Mouse (Mus musculus) liver, embryonic 14.5 days (tissue): Measurements from ENCODE around the gene Fgfr2. TPM values are rescaled to one million over a fixed set of nuclear protein-coding genes. Genes with fewer than 3 reads are reported as not detected.

Experiments used
- ATAC-seq: fragments of 200-750 bp; cut with Nextera tagmentation; 2 replicates; pipeline ENCODE4 v1.8.0; 2017; ENCODE audit warnings: moderate number of reproducible peaks, mild to moderate bottlenecking, moderate library complexity; ENCODE audit not compliant: insufficient read depth
- DNase-seq, 3 experiments: peaks; one replicate each; pipeline ENCODE4 v3.0.0-alpha.2; 2012 to 2013; ENCODE audit warnings: low read depth in 3 of 3, low spot score in 3 of 3
- H3K27ac ChIP-seq: fragments of 300-500 bp; sonication (generic); 2 replicates; pipeline ENCODE4 v1.5.1; 2014; ENCODE audit warnings: moderate library complexity, mild to moderate bottlenecking, control low read depth, inconsistent platforms
- H3K27me3 ChIP-seq: fragments of 300-500 bp; sonication (generic); 2 replicates; pipeline ENCODE4 v1.6.1; 2014; ENCODE audit warnings: mild to moderate bottlenecking, low read length, moderate library complexity; ENCODE audit not compliant: control insufficient read depth, insufficient read depth
- H3K36me3 ChIP-seq: fragments of 300-500 bp; sonication (generic); replicated peaks from 2 replicates; pipeline ENCODE4 v1.6.1; 2014; ENCODE audit warnings: low read depth; ENCODE audit not compliant: control insufficient read depth, insufficient read depth
- H3K4me1 ChIP-seq, 2 experiments: fragments of 200-500 bp in 1 of 2; fragments of 300-500 bp in 1 of 2; sonication (generic) in 1 of 2; replicated peaks; 2 replicates each; pipeline ENCODE4 v1.6.1; 2012 to 2014; ENCODE audit warnings: antibody characterized with exemption in 1 of 2, inconsistent platforms in 1 of 2, low read length in 1 of 2; ENCODE audit not compliant: control insufficient read depth in 2 of 2, insufficient read depth in 2 of 2
- H3K4me2 ChIP-seq: fragments of 300-500 bp; sonication (generic); 2 replicates; pipeline ENCODE4 v1.6.1; 2014; ENCODE audit warnings: low read depth, mild to moderate bottlenecking, control low read depth, moderate library complexity
- H3K4me3 ChIP-seq, 2 experiments: fragments of 200-500 bp in 1 of 2; fragments of 300-500 bp in 1 of 2; sonication (generic) in 1 of 2; 2 replicates each; pipeline ENCODE4 v1.5.1; 2012 to 2014; ENCODE audit warnings: low read depth in 2 of 2, low read length in 2 of 2, mild to moderate bottlenecking in 2 of 2, control low read depth in 1 of 2, inconsistent platforms in 1 of 2, moderate library complexity in 1 of 2; ENCODE audit not compliant: insufficient read depth in 1 of 2
- H3K9ac ChIP-seq: fragments of 300-500 bp; sonication (generic); replicated peaks from 2 replicates; pipeline ENCODE4 v1.6.1; 2014; ENCODE audit warnings: mild to moderate bottlenecking, control low read depth, moderate library complexity
- H3K9me3 ChIP-seq: fragments of 300-500 bp; sonication (generic); 2 replicates; pipeline ENCODE4 v1.6.1; 2016; ENCODE audit warnings: low read length, mixed read lengths; ENCODE audit not compliant: control insufficient read depth
- CTCF ChIP-seq: IDR thresholded peaks from 2 replicates; pipeline ENCODE4 v1.5.1; 2016; ENCODE audit warnings: antibody characterized with exemption, low read depth, control low read depth
- EP300 ChIP-seq: IDR thresholded peaks from 2 replicates; pipeline ENCODE4 v1.6.1; 2016; ENCODE audit warnings: antibody characterized with exemption, low read depth
- WGBS: fragments of 180-500 bp; shearing (Covaris S2); extraction: QIAGEN DNeasy Blood & Tissue Kit; methylation state at CpG from one replicate; pipeline ENCODE4 v1.1.7; 2014; ENCODE audit not compliant: insufficient replicate concordance; 5-methylcytosine and 5-hydroxymethylcytosine counted together
- polyA plus RNA-seq, 2 experiments: library from polyadenylated mRNA; depleted of rRNA in 1 of 2; stranded (reverse) in 1 of 2; unstranded in 1 of 2; fragments of >200 nt; fragmentation: Nextera tagmentation in 1 of 2; extraction: Ambion mirVana in 1 of 2; gene quantifications; 2 replicates each; pipeline versions ENCODE4 v1.2.1 to v1.2.3; 2012 to 2014

Gene Fgfr2
- polyA plus RNA-seq, 2 experiments = 7.9 to 8.8 TPM

GRCm38 (mm10) chr7:132067511-132067910 is 1055.6 kb downstream of the Fgfr2 start:
- TF ChIP-seq EP300 = no peak
- no peak for TF ChIP-seq CTCF
- Histone ChIP-seq H3K9me3 (no peaks in the 10 kb centered on the region), H3K36me3 (no peaks in the 10 kb centered on the region), H3K4me3 (no peak overlapping the region), H3K27ac (no peak overlapping the region), H3K9ac (no peak overlapping the region), H3K4me1 (no peaks in the 10 kb centered on the region), H3K27me3 (no peaks in the 10 kb centered on the region), H3K4me2 (no peak overlapping the region)
- ATAC-seq (no peak), DNase-seq (no peak)
- WGBS = 58% methylated on average over 5 of the region's 5 CpGs

DNA sequence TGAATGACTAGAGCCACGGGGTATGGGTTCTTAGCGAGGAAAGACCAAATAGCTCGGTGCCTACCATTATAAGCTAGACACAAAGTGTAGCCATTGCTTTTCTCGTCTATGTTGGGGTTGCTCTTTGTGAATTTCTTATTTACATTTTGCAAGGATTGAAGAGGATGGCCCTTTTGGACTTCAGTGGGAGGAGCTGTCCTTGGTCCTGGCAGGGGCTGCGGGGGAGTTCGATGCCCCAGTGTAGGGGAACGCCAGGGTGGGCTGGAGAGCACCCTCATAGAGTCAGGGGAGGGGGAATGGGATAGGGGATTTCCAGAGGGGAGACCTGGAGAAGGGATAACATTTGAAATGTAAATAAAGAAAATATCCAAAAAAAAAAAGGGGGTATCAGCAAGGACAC is 1063.0 kb downstream of the Fgfr2 start:
- ATAC-seq (no peak), DNase-seq (no peak)
- H3K4me3 ChIP-seq = no peak overlapping the region
- H3K4me1 ChIP-seq = no peaks in the 10 kb centered on the region
- 59% methylated on average over 7 of the region's 7 CpGs for WGBS
- no peaks in the 10 kb centered on the region for H3K27me3 ChIP-seq
- H3K4me2 ChIP-seq = no peak overlapping the region
- no peak overlapping the region for H3K9ac ChIP-seq
- TF ChIP-seq CTCF (no peak), EP300 (no peak)
- no peaks in the 10 kb centered on the region for H3K36me3 ChIP-seq
- H3K9me3 ChIP-seq = no peaks in the 10 kb centered on the region
- H3K27ac ChIP-seq = no peak overlapping the region

DNA sequence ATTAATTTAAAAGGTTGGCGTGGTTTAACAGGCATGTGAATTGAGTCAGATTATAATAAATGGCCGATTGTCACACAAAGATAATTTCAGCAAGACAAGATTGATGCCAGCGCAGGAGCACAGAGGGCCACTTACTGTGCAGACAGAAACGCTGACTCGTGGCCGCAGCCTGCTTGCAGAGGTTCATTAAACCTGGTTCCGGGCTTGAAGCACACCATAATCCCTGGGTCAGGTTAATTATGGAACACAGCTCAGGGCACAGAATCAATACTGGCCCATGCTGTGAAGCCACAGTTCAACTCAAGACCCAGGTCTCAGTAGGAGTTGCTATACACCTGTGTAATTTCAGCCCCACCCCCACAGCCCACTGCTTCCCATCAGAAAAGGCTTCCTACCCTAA is 1066.6 kb downstream of the Fgfr2 start:
- H3K27ac ChIP-seq = no peak overlapping the region
- no peak for TF ChIP-seq EP300
- TF ChIP-seq CTCF = no peak
- ATAC-seq (no peak), DNase-seq (no peak)
- no peaks in the 10 kb centered on the region for H3K9me3 ChIP-seq
- 68% methylated on average over 7 of the region's 7 CpGs for WGBS
- H3K4me3 ChIP-seq = no peak overlapping the region
- H3K4me2 ChIP-seq = no peak overlapping the region
- no peak overlapping the region for H3K9ac ChIP-seq
- H3K4me1 ChIP-seq = no peaks in the 10 kb centered on the region
- no peaks in the 10 kb centered on the region for H3K36me3 ChIP-seq
- H3K27me3 ChIP-seq = no peaks in the 10 kb centered on the region

GRCm38 (mm10) chr7:132046662-132047061 is 1076.5 kb downstream of the Fgfr2 start:
- Histone ChIP-seq H3K9ac (no peak overlapping the region), H3K27ac (no peak overlapping the region), H3K27me3 (no peaks in the 10 kb centered on the region), H3K4me2 (no peak overlapping the region), H3K4me1 (no peaks in the 10 kb centered on the region), H3K4me3 (no peak overlapping the region), H3K9me3 (no peaks in the 10 kb centered on the region), H3K36me3 (no peaks in the 10 kb centered on the region)
- TF ChIP-seq EP300 (no peak), CTCF (no peak)
- WGBS = 57% methylated on average over 4 of the region's 4 CpGs
- ATAC-seq = no peak
- no peak for DNase-seq

DNA sequence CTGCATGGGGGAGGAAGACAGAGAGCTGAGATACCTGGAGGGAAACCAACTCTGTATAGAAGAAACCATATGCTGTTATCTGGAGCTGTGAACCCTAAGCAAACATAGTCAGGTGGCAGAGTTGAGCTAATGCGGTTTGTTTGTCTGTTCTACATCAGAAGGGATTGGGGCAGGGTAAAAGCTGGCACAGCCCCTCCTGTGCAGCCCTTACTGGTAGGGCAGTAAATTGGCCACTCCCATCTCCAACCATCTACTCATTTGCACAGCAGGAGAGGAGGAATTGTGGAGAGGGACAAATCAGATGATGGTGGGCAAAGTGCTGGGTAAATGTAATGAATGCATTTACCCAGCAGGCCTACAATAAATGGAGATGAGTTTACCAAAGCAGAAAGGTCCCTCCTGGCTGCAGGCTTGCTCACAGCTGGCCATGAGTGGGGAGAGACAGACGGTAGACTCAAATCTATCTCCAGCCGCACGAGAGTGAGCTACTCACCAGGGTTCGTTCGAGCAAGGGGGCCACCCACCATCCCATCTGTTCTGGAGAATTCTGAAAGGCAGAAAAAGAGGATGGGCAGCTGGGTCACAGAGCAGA is 1091.1 kb downstream of the Fgfr2 start:
- 51% methylated on average over 6 of the region's 6 CpGs for WGBS

More for the DNA sequence above, 1091.1 kb downstream of the Fgfr2 start:
- no peaks in the 10 kb centered on the region for H3K9me3 ChIP-seq
- no peak overlapping the region for H3K4me2 ChIP-seq
- H3K27ac ChIP-seq = no peak overlapping the region
- H3K36me3 ChIP-seq = no peaks in the 10 kb centered on the region
- H3K4me1 ChIP-seq = no peaks in the 10 kb centered on the region
- H3K27me3 ChIP-seq = no peaks in the 10 kb centered on the region
- H3K4me3 ChIP-seq = no peak overlapping the region
- no peak for DNase-seq
- no peak overlapping the region for H3K9ac ChIP-seq
- no peak for ATAC-seq
- no peak for TF ChIP-seq CTCF
